Mouse (Mus musculus) erythroblast, embryonic 14.5 days (primary cell): Measurements from ENCODE around the gene Zfp85. TPM values are rescaled to one million over a fixed set of nuclear protein-coding genes. Genes with fewer than 3 reads are reported as not detected.
"Not testable (repeated sequence)": the region's sequence is repeated elsewhere in the genome, so short reads cannot be mapped to it uniquely, and the experiment has no call there.

Experiments used
- H3K27me3 ChIP-seq: 2 replicates; pipeline ENCODE4 v1.6.1; 2012; ENCODE audit warnings: inconsistent platforms; ENCODE audit not compliant: control insufficient read depth
- H3K36me3 ChIP-seq: 2 replicates; pipeline ENCODE4 v1.6.1; 2012; ENCODE audit warnings: mild to moderate bottlenecking, inconsistent platforms; ENCODE audit not compliant: control insufficient read depth
- H3K4me1 ChIP-seq: 2 replicates; pipeline ENCODE4 v1.6.1; 2012; ENCODE audit warnings: inconsistent platforms; ENCODE audit not compliant: control insufficient read depth
- H3K4me3 ChIP-seq: replicated peaks from 2 replicates; pipeline ENCODE3; 2012; ENCODE audit warnings: moderate library complexity, mild to moderate bottlenecking, inconsistent platforms
- H3K9me3 ChIP-seq: 2 replicates; pipeline ENCODE4 v1.6.1; 2012; ENCODE audit warnings: low read length, inconsistent platforms, mixed read lengths; ENCODE audit not compliant: control insufficient read depth
- GATA1 ChIP-seq: IDR thresholded peaks from 2 replicates; pipeline ENCODE4 v1.6.1; 2012; ENCODE audit warnings: low read length, inconsistent platforms, mixed read lengths
- TAL1 ChIP-seq: IDR thresholded peaks from 3 replicates; pipeline ENCODE4 v1.6.1; 2012; ENCODE audit warnings: low read length, inconsistent platforms, mixed read lengths
- polyA plus RNA-seq: library from polyadenylated mRNA; stranded (reverse); fragments of >175 nt; gene quantifications from 2 replicates; pipeline ENCODE4 v1.2.3, GENCODE M21; 2012

Zfp85 gene
- polyA plus RNA-seq, 1 experiment = not detected

GRCm38 (mm10) chr13:67743896-67744295 is 11.1 kb downstream of the Zfp85 start:
- no peak for TF ChIP-seq GATA1
- no peak for TF ChIP-seq TAL1
- Histone ChIP-seq H3K36me3 (no peaks in the 10 kb centered on the region; the same call in 1 of the 2 replicates), H3K4me1 (no peaks in the 10 kb centered on the region), H3K9me3 (peaks cover 31% of the 10 kb centered on the region), H3K27me3 (no peaks in the 10 kb centered on the region), H3K4me3 (no peak overlapping the region)

DNA sequence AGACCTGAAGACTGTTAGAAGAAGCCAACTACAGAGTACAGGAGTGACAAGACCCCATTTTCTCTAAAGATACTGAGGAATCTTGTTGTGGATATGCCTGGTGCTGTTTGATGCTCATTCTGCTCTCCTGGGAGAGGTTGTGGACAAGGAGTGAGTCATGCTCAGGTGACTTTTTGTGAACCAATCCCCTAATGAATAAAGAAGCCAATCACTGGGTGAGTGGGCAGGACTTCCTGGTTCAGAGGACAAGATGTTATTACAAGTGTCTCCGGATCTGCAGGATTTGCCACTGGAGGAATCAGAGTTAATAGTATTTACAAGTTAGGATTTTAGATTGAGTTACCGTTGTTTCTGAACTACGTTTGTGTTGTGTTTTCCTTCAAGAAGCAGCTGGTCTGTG is 12.1 kb downstream of the Zfp85 start:
- Histone ChIP-seq H3K9me3 (peaks cover 28% of the 10 kb centered on the region), H3K4me3 (no peak overlapping the region), H3K36me3 (no peaks in the 10 kb centered on the region), H3K4me1 (no peaks in the 10 kb centered on the region), H3K27me3 (no peaks in the 10 kb centered on the region)
- TF ChIP-seq TAL1 = no peak
- no peak for TF ChIP-seq GATA1

DNA sequence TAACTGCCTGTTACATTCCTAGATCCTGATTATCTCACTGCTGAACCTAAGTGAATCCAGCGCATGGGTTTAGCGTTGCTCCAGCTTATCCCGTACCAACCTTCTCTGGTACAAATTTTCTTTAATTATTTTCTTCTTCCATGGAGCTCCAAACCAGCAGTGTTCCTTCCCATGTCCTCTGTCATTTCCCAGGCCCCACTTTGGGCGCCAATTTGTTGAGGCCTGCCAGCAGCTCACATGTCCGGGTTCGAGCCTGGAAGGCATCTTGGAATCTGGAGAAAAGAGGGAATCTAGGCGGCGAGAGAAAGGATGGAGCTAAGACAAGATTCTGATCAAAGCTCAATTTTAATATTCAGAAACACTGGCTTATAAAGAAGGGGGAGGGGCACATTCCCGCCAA is 20.6 kb downstream of the Zfp85 start:
- H3K27me3 ChIP-seq, H3K36me3 ChIP-seq, H3K4me1 ChIP-seq, H3K4me3 ChIP-seq: not testable (repeated sequence)
- peaks cover 20% of the 10 kb centered on the region for H3K9me3 ChIP-seq

DNA sequence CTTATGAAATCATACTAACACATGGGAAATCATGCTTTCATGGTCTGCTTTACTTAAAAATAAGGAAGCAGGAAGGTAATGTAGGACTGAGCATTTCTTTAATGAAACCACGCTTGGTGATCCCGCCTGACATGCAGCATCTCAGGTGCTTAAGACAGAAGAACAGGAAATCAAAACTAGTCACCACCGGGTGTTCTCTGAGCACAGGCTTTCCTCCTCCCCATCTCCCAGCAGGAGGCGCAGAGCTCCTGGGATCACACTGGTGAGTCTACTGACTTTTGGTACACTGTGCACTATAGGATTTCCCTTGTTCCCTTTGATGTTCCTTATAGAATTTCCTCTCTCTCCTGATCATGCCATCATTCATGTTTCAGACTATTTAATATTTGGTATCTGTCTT is 25.6 kb downstream of the Zfp85 start:
- H3K4me1 ChIP-seq, H3K36me3 ChIP-seq, H3K27me3 ChIP-seq, H3K4me3 ChIP-seq: not testable (repeated sequence)
- H3K9me3 ChIP-seq = peaks cover 16% of the 10 kb centered on the region

DNA sequence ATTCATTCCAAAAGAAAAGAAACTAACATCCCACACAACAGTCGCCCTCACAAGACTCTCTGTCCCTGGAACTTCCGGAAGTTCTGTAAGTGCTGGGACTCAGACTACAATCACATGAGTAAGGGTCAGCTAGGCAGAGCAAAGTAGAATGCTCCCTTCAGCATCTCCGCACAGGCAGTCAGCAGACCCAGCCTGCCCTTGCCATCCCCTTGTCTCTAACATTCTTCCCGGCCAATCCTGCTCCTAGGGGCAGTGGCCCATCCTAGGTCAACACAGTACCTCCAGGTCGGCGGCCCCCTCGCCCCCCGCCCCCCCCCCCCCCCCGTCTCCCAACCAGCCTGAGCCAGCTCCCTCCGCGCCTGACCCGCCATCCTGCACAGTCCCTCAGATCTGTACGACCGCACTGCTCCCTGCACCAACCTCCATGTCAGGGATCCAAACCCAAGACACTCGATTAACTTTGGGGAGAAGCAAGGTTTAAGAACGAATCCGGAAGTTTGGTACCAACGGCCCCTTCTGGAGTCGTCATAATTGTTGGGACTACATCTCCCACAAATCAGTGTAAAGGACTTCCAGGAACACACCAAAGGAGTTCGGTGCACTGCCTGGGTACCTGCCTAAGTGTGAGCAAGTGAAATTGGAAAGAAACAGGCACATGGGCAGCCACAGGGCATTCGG is 26.2 kb downstream of the Zfp85 start, which contains the start of gene Zfp65:
Gene Zfp65, minus strand, starts transcription at position 533 of the 678 bp plus-strand sequence.
- Histone ChIP-seq H3K4me1 (peaks cover 4% of the 10 kb centered on the region), H3K27me3 (no peaks in the 10 kb centered on the region), H3K36me3 (no peaks in the 10 kb centered on the region), H3K9me3 (peaks cover 13% of the 10 kb centered on the region), H3K4me3 (peak within 1 kb of the TSS; percentile 45)
- TF ChIP-seq GATA1 (no peak), TAL1 (no peak)

GRCm38 (mm10) chr13:67728106-67728505 is 26.9 kb downstream of the Zfp85 start:
- Histone ChIP-seq H3K4me1 (peaks cover 9% of the 10 kb centered on the region), H3K27me3 (no peaks in the 10 kb centered on the region), H3K36me3 (no peaks in the 10 kb centered on the region), H3K9me3 (peaks cover 7% of the 10 kb centered on the region; the same call in 1 of the 2 replicates), H3K4me3 (no peak overlapping the region)
- no peak for TF ChIP-seq TAL1
- TF ChIP-seq GATA1 = no peak

DNA sequence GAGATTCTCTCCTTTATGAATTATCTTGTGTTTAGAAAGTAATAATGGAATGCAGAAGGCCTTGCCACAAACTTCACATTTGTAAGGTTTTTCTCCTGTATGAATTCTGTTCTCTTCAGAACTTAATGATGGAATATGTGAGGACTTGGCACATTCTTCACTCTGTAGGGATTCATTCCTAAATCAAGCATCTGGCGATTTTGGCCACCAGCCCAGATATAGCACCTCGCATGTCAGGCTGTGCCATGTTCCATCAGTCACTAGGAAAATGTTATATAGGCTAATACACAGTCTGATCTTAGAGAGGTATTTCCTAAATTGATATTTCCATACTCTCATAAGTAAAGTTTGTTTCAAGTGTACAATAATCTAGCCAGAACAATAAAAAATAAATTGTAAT is 29.7 kb downstream of the Zfp85 start:
- H3K4me1 ChIP-seq, H3K36me3 ChIP-seq, H3K9me3 ChIP-seq, H3K4me3 ChIP-seq, H3K27me3 ChIP-seq: not testable (repeated sequence)

GRCm38 (mm10) chr13:67723848-67724479 is 31.1 kb downstream of the Zfp85 start:
- Histone ChIP-seq H3K36me3 (no peaks in the 10 kb centered on the region), H3K9me3 (no peaks in the 10 kb centered on the region), H3K4me3 (peak overlapping the region; percentile 81), H3K4me1 (peaks cover 9% of the 10 kb centered on the region), H3K27me3 (no peaks in the 10 kb centered on the region)
- no peak for TF ChIP-seq GATA1
- no peak for TF ChIP-seq TAL1

Other genes with a start within 250 kb of the Zfp85 start
- not detected in 2 replicates for gene Gm26965, start 229.1 kb downstream of the Zfp85 start, polyA plus RNA-seq
- 0.03 and 0.27 TPM in 2 replicates for gene Zfp87, start 229.1 kb downstream of the Zfp85 start, polyA plus RNA-seq
- 0.01 TPM in 1 of 2 replicates, not detected in the other for gene Zfp748, start 201.4 kb downstream of the Zfp85 start, polyA plus RNA-seq
- gene Zfp729b, start 145.5 kb downstream of the Zfp85 start, polyA plus RNA-seq = 0.01 TPM in 1 of 2 replicates, not detected in the other
- gene Gm49345, start 117.5 kb downstream of the Zfp85 start, polyA plus RNA-seq = not detected in 2 replicates
- gene Zfp729a, start 117.4 kb downstream of the Zfp85 start, polyA plus RNA-seq = under 0.01 and 0.01 TPM in 2 replicates
- gene Zfp738, start 68.2 kb downstream of the Zfp85 start, polyA plus RNA-seq = 0.02 TPM in 1 of 2 replicates, not detected in the other
- gene Zfp65, start 26.1 kb downstream of the Zfp85 start, polyA plus RNA-seq = 0.03 TPM in 1 of 2 replicates, not detected in the other
- gene Zfp493, start 24.5 kb upstream of the Zfp85 start, polyA plus RNA-seq = not detected in 2 replicates
- gene Zfp273, start 58.5 kb upstream of the Zfp85 start, polyA plus RNA-seq = not detected in 2 replicates
- gene Gm10037, start 75.9 kb upstream of the Zfp85 start, polyA plus RNA-seq = not detected in 2 replicates
- not detected in 2 replicates for gene BC048507, start 108.1 kb upstream of the Zfp85 start, polyA plus RNA-seq